Mouse (Mus musculus) left cerebral cortex, adult 9 months (tissue): ENCODE measurements around the gene 2610008E11Rik.
"Not testable (repeated sequence)": the region's sequence is repeated elsewhere in the genome, so short reads cannot be mapped to it uniquely, and the experiment has no call there.

Source experiments
- DNase-seq, 2 experiments: peaks; one replicate each; pipeline ENCODE4 v3.0.0; 2022; ENCODE audit warnings: low spot score in 2 of 2

Gene 2610008E11Rik

GRCm38 (mm10) chr10:79097161-79097754, at the start of gene 2610008E11Rik:
Gene 2610008E11Rik, minus strand, starts transcription at chr10:79097600.
- DNase-seq: peak; percentile 93 to 98

- DNase-seq: peak in 1 of 2 experiments; percentile 56
Observed at GRCm38 (mm10) chr10:79116125-79116849, 18.9 kb upstream of the 2610008E11Rik start.

DNA sequence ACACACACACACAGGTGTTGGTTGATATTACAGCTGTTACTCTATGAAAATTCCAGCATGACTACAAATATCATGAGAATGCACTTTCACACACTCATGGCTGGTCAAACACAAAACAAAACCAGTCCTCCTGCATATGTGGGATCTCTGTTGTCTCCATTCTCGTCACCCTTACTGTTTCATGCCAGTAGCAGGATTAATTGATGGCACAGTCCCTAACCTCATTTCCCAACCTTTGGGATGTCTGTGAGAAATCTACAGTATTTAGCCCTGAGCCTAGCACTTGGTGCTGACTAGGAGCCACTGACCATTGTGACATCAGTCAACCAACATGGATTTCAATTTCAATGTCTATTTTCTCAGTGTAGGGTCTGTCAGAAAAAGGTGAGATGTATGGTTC, 17.7 kb upstream of the 2610008E11Rik start:
- DNase-seq: no peak

GRCm38 (mm10) chr10:79110482-79110881, 13.1 kb upstream of the 2610008E11Rik start:
- no peak for DNase-seq

DNA sequence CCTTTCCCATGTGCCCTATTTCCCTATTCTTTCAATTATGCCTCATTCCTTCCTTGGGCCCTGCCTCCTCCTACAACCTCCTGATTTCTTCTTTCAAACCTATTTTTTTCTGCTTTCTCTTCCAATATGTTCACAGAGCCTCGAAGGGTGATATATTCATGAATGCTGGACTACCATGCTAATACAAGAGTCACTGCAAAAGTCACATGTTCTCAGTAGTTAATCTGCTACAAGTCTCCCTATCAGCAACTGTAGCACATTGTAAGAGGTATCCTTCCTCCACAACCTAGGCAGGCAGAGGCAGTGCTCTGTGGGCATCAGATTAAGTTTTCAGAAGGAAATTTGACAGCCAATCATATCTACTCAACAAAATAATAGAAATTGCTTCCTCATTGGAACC, 11.8 kb upstream of the 2610008E11Rik start:
- no peak for DNase-seq

DNA sequence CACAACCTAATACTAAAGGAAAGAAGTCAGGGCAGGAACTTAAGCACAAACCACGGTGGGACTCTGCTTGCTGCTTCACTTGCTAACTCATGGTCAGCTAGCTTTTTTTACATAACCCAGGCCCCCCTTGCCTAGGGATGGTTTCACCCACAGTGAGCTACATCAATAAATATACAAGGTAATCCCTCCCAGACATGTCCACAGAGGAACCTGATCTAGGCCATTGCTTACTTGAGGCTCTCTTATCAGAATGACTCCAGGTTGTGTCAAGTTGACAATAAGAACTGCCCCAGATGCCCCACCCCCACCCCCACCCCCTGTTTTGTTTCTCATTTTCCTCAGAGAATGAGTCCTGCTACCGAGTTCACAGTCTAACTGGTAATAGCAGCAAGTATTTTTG, 10.1 kb upstream of the 2610008E11Rik start:
- DNase-seq: no peak

DNA sequence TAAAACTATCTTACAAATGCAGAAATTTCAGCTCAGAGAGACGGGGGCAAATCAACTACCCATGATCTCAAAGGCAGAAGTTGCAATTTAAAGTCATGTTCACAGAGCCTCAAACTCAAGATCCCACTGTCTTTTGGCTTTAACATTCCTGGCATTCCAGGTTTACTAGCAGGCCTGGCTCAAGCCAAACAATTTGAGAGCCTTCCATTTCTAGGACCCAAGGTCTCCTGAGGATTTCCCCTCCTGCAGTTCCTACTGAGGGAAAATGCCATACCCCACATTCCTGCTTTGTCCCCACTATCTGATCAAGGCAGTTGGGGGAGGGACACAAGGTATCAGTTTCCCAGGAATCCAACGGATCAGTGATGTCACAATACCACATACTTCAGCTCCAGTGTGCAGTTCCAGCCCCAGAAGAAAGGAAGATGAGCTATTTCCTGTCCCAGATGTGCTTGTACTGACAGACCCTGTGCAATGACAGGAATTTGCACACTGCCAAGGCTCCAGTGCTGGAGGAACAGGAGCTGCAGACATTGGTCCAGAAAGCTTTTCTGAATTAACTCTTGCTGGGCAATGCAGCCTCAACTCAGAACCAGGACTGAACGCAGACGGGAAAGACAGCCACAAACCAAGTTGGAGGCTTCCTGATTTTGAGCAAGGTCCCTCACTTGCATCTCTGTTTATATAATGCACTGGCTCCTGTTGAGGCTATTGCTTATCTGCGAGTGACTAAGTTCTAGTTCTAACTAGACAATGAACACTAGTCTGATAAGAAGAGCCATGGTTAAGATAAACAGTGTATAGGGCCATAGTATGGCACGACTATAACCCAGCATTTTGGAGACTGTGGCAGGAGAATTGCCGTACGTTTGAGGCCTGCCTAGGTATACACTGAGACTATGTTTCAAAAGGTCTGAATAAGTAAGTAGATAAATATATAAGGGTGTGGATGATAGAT, 9.2 kb upstream of the 2610008E11Rik start:
- DNase-seq: no peak

DNA sequence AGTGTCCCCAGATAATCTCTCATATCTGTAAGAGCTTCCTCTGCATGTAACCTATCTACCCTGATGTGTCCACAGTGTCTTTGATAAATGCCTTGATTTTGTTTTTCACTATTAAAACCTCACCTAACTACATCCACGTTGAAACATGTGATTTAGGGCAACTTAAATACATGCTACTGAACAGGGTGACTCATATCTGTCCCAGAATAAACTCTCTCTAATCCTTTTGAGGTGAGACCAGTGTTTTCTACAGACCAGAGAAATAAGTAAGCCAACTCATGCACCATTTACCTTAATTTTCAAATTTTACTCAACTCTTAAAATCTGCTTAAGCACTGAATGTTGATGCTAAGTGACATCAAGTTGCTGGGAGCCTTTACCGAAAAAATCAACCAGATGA, 694 bp downstream of the 2610008E11Rik start:
- DNase-seq: no peak

DNA sequence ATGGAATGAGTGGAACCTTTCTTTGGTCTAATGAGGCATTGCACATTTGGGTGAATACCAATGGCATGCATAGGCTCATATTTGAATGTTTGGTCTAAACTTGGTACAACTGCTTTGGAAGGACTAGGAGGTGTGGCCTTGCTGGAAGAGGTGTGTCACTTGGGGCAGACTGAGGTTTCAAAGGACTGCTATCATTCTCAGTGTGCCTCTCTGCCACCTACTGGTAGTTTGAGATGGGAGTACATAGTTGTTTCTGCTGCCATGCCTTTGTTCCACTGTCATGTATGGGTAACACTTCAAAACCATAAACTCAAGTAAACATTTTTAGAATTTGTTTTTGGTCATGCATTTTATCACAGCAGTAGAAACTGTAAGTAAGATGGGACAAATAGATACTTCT, 5.7 kb downstream of the 2610008E11Rik start:
- DNase-seq: no peak

DNA sequence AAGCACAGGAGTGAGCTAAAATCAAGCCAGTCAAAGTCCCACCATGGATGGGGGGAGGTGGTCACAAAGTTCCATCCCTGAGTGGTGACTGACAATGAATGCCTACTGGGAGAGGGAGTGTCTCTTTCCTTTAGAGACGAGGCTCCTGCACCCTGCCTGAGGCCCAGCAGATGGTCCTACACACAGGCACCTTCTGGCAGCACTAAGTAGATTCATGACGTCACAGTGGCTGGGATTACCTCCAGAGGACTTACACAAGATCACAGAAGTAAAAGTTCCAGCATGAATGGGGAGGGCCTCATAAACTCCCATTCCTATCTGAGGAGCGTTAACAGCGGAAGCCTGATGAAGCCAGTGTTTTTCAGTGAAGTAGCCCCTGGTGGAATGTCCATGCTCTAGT, 8.4 kb downstream of the 2610008E11Rik start:
- no peak for DNase-seq

DNA sequence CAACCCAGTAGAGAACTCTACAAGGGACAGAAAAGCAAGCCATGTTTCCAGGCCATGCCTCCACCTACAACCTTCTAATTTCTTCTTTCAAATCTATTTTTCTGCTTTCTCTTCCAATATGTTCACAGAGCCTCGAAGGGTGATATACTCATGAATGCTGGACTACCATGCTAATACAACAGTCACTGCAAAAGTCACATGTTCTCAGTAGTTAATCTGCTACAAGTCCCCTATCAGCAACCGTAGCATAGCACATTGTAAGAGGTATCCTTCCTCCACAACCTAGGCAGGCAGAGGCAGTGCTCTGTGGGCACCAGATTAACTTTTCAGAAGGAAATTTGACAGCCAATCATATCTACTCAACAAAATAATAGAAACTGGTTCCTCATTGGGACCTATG, 10.8 kb downstream of the 2610008E11Rik start:
- no peak for DNase-seq

- not testable (repeated sequence) for DNase-seq
Observed at GRCm38 (mm10) chr10:79057370-79057769, 40.0 kb downstream of the 2610008E11Rik start.

- DNase-seq: not testable (repeated sequence)
Observed at GRCm38 (mm10) chr10:79042457-79042856, 54.9 kb downstream of the 2610008E11Rik start.

- DNase-seq: no peak
Observed at GRCm38 (mm10) chr10:79028441-79028840, 69.0 kb downstream of the 2610008E11Rik start, which contains the start of gene Olfr57. Gene Olfr57, plus strand, starts transcription at chr10:79028741.
